Mouse (Mus musculus) pancreas, adult 10 weeks (tissue): ENCODE results near the gene Tbc1d9b. TPM values are rescaled to one million over a fixed set of nuclear protein-coding genes. Genes with fewer than 3 reads are reported as not detected.

Experiments used
- polyA plus RNA-seq: library from polyadenylated mRNA; stranded (reverse); fragments of 350-450 nt; fragmentation: Illumina TruSeq; extraction: RNeasy Lipid Tissue Mini Kit (QIAGEN cat#74804); gene quantifications from one replicate; pipeline ENCODE4 v1.2.3, GENCODE M21; 2015; ENCODE audit warnings: low read depth, low replicate concordance; ENCODE audit not compliant: insufficient read depth

Gene Tbc1d9b
- 12.1 TPM for polyA plus RNA-seq

DNA sequence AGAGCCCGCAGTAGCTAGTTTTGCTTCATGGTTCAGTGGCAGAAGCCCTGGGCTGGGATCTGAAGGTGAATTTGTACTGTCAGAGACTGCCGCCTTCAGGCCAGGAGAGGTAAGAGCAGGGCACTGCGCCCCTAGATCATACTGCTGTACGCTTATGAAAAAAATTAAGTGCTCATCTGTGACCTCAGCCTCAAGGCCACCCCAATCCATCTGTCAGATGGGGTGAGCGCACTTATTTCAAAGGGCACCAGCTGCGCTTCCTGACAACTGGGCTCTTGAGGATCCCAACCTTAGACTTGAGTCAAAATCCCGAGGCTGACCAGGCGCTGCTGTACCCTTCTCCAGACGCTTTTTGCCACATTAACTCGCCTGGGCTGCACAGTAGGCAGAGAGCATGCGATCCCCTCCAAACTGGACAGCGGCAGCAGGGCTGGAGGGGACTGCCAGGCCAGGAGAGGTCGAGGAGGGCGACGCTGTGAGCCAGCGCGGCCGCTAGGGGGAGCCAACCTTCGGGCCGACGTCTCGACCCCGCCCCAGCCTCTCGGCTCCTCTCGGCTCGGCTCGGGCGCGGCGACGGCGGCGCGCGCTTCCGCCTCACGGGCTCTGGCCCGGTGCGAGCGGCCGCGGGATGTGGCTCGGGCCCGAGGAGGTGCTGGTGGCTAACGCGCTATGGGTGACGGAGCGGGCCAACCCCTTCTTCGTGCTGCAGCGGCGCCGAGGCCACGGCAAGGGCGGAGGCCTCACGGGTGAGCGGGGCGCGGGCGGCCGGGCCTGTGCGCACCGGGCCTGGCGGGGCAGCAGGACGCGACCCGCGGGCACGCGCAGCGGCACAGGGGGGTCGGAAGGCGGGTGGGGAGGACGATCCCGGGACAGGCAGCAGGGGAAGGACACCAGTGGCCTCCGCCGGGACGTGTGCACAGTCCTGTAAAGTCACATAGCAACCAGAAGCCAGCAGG lies at the start of gene Tbc1d9b:
Gene Tbc1d9b (plus strand): TSS at position 586 of the 956 bp plus-strand sequence.

DNA sequence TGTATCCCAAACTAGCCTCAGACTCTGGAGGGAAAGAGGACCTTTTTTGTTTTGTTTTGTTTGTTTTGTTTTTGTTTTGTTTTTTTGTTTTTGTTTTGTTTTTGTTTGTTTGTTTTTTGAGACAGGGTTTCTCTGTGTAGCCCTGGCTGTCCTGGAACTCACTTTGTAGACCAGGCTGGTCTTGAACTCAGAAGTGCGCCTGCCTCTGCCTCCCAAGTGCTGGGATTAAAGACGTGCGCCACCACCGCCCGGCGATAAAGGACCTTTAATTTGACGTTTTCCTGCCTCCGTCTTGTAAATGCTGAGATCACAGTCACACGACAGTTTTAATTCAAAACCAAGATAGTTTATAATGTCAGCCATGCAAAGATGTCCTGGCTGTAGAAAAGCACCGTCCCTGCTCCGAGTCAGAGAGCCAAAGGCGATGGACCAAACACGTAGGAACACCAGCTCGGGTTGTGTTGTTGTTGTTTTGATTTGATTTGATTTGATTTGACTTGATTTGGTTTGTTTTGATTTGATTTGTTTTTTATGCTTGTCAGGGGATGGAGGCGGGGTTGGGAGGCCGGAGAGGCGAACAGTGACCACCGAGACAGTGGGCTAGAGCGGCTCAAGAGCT lies 43.0 kb downstream of the Tbc1d9b start, which contains the start of gene Mrnip:
Gene Mrnip (plus strand): TSS at position 334 of the 619 bp plus-strand sequence.

DNA sequence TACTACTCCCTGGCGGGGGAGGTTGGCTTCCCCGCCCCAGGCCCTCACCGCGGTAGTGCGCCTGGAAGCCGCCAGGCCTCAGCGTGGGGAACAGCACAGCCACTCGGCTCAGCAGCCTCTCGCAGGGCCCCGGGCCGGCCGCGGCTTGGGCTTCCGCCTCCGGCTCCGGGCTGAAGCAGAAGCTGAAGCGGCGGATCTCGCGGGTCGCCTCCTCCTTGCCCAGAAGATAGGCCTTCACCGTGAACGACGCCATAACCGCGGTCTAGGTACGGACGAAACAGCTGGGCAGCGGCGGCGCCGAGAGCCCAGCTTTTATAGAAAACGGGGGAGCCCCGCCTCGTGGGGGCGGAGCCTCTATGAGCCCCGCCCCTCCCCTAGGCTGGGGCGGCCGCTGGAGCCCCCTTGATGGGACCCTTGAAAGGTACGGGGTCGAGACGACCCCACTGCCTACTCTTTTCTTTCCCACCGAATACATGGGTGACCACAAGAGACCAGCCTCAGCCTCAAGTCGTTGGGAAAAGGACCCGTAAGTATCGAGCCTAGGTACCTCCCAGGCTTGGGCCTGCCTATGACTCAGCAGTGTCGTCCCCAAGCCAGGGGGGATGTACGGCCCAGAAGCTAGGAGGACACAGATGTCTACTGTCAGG lies 79.4 kb downstream of the Tbc1d9b start, which contains the start of the genes Sqstm1 and Mgat4b:
Gene Sqstm1 (minus strand): TSS at position 323 of the 647 bp plus-strand sequence.
Gene Mgat4b (plus strand): TSS at position 386 of the 647 bp plus-strand sequence.

Other genes starting within 250 kb of the Tbc1d9b start
- gene Rasgef1c, start 229.6 kb upstream of the Tbc1d9b start, polyA plus RNA-seq, result 0.54 TPM
- gene Rnf130, start 106.0 kb upstream of the Tbc1d9b start, polyA plus RNA-seq, result 32.8 TPM
- gene Mrnip, start 43.0 kb downstream of the Tbc1d9b start, polyA plus RNA-seq, result 0.76 TPM
- 103 TPM for gene Sqstm1, start 79.4 kb downstream of the Tbc1d9b start, polyA plus RNA-seq
- 25.8 TPM for gene Mgat4b, start 79.5 kb downstream of the Tbc1d9b start, polyA plus RNA-seq
- gene Ltc4s, start 107.2 kb downstream of the Tbc1d9b start, polyA plus RNA-seq, result 6.6 TPM
- gene Maml1, start 160.9 kb downstream of the Tbc1d9b start, polyA plus RNA-seq, result 3.2 TPM
- gene Canx, start 194.3 kb downstream of the Tbc1d9b start, polyA plus RNA-seq, result 46.8 TPM
- gene Cby3, start 223.1 kb downstream of the Tbc1d9b start, polyA plus RNA-seq, result not detected
- 153 TPM for gene Hnrnph1, start 245.6 kb downstream of the Tbc1d9b start, polyA plus RNA-seq